ENCODE assay signal across 13 mouse cellular contexts in genomic region chr4:56702234-56702633, GRCm38 (mm10). TPM values are rescaled to one million over a fixed set of nuclear protein-coding genes. Genes with fewer than 3 reads are reported as not detected.
DNase-seq lines count a peak whose midpoint lies in the region; ATAC-seq and TF ChIP-seq lines count a peak whose summit lies in the region.
"Had no signal": no experiment of that assay in that cellular context is flagged by ENCODE, and none has a peak within 500 bp of the region (broad histone marks: within the 10 kb centered on the region; RNA-seq: fewer than 3 reads in every experiment).

No protein-coding gene starts in this region.

- no peak for ATAC-seq in heart, embryonic 13.5 days (ENCODE audit: extremely low read depth, insufficient number of reproducible peaks, low FRiP score, low TSS enrichment)
- ATAC-seq in liver, postnatal 0 days, result no peak

- H3K4me2 ChIP-seq in heart, embryonic 13.5 days, result 0 out of 2 replicates have a peak overlapping the region, but pooled peaks have one; percentile 12
- peak overlapping the region; percentile 89; the same call in 1 of the 2 replicates for H3K4me2 ChIP-seq in CH12.LX (ENCODE audit: insufficient read depth, low read depth, poor library complexity, severe bottlenecking)
- peak overlapping the region; percentile 37 for H3K4me2 ChIP-seq in liver, postnatal 0 days (ENCODE audit: low read depth, low read length)

- TF ChIP-seq EP300 in CH12.LX (IDR thresholded peaks at IDR 0.05; ENCODE audit: low read length), result no peak
- no peak for TF ChIP-seq EP300 in liver, postnatal 0 days (IDR thresholded peaks at IDR 0.05; ENCODE audit: low read depth)

- H3K79me2 ChIP-seq in CH12.LX (replicated peaks; ENCODE audit: control insufficient read depth, extremely low read depth, insufficient read depth, poor library complexity, severe bottlenecking), result no peaks in the 10 kb centered on the region

- no peak overlapping the region for H3K4me3 ChIP-seq in heart, embryonic 13.5 days
- peak overlapping the region in 1 of 3 experiments; percentile 1 for H3K4me3 ChIP-seq in CH12.LX (replicated peaks in 1 of 3; ENCODE audit: low read depth in 2 of 3, low read length in 2 of 3, poor library complexity in 1 of 3)
- H3K4me3 ChIP-seq in embryonic facial prominence, embryonic 10.5 days, result 0 out of 2 replicates have a peak overlapping the region, but pooled peaks have one; percentile 26
- no peak overlapping the region for H3K4me3 ChIP-seq in liver, postnatal 0 days (ENCODE audit: low read depth, low read length)

- no peak for DNase-seq in heart, postnatal 4 days
- no peak for DNase-seq in CH12.LX (ENCODE audit: extremely low read depth)
- peak; percentile 46 for DNase-seq in embryonic facial prominence, embryonic 10.5 days (ENCODE audit: low spot score)
- DNase-seq in liver, postnatal 0 days, result no peak
- DNase-seq in layer of hippocampus, adult 9-10 months (ENCODE audit: low spot score), result no peak
- no peak for DNase-seq in left cerebral cortex, postnatal 4 days
- no peak for DNase-seq in thymus, postnatal 36 days
- DNase-seq: cerebellum, adult 11-12 months; heart, postnatal 10 days; kidney, postnatal 25 days had no signal

- TF ChIP-seq RAD21 in CH12.LX (IDR thresholded peaks at IDR 0.05; ENCODE audit: low read depth, low read length), result no peak

- H3K36me3 ChIP-seq in heart, embryonic 13.5 days, result no peaks in the 10 kb centered on the region
- no peaks in the 10 kb centered on the region for H3K36me3 ChIP-seq in CH12.LX (replicated peaks in 1 of 2; ENCODE audit: control insufficient read depth in 1 of 2, insufficient read depth in 1 of 2, low read length in 1 of 2)
- no peaks in the 10 kb centered on the region for H3K36me3 ChIP-seq in embryonic facial prominence, embryonic 10.5 days (replicated peaks)
- H3K36me3 ChIP-seq in liver, postnatal 0 days (replicated peaks; ENCODE audit: insufficient read depth, low read length), result no peaks in the 10 kb centered on the region

- no peaks in the 10 kb centered on the region for H3K27me3 ChIP-seq in heart, embryonic 13.5 days (replicated peaks)
- H3K27me3 ChIP-seq in CH12.LX (replicated peaks), result no peaks in the 10 kb centered on the region
- H3K27me3 ChIP-seq in embryonic facial prominence, embryonic 10.5 days (replicated peaks; ENCODE audit: low read depth, poor library complexity, severe bottlenecking), result peaks cover 4% of the 10 kb centered on the region; the same call in 1 of the 2 replicates
- no peaks in the 10 kb centered on the region for H3K27me3 ChIP-seq in liver, postnatal 0 days (ENCODE audit: insufficient read depth, low read length)

- TF ChIP-seq POLR2A in CH12.LX (IDR thresholded peaks at IDR 0.05; ENCODE audit: low read depth, low read length), result no peak

- no peaks in the 10 kb centered on the region for H3K9me3 ChIP-seq in heart, embryonic 13.5 days
- no peaks in the 10 kb centered on the region for H3K9me3 ChIP-seq in CH12.LX (replicated peaks; ENCODE audit: low read length)
- no peaks in the 10 kb centered on the region for H3K9me3 ChIP-seq in embryonic facial prominence, embryonic 10.5 days
- H3K9me3 ChIP-seq in liver, postnatal 0 days (ENCODE audit: low read length), result no peaks in the 10 kb centered on the region

- no peak overlapping the region for H3K9ac ChIP-seq in heart, embryonic 13.5 days
- no peak overlapping the region; the same call in 1 of the 2 replicates for H3K9ac ChIP-seq in CH12.LX (ENCODE audit: insufficient read depth, low read depth)
- no peak overlapping the region for H3K9ac ChIP-seq in liver, postnatal 0 days (replicated peaks)

- 37% methylated on average over 10 of the region's 10 CpGs for WGBS in heart, embryonic 13.5 days
- WGBS in embryonic facial prominence, embryonic 10.5 days, result 10% methylated on average over 10 of the region's 10 CpGs
- 37% methylated on average over 10 of the region's 10 CpGs for WGBS in liver, postnatal 0 days (ENCODE audit: insufficient replicate concordance)

- no peak for TF ChIP-seq CTCF in CH12.LX (conservative IDR thresholded peaks at IDR 0.05 in 1 of 2, IDR thresholded peaks at IDR 0.05 in 1 of 2; ENCODE audit: low read depth in 2 of 2, low read length in 2 of 2)
- TF ChIP-seq CTCF in liver, postnatal 0 days (IDR thresholded peaks at IDR 0.05; ENCODE audit: low read depth), result no peak

- dilution Hi-C loops in CH12.LX (cut with MboI; ENCODE audit: extremely low pct_ligation_motif_present, extremely low pct_unique_long_range_greater_than_20kb, low sequenced_read_pairs), result no loop called here

- no peak overlapping the region for H3K27ac ChIP-seq in heart, embryonic 13.5 days (replicated peaks)
- no peak overlapping the region for H3K27ac ChIP-seq in CH12.LX (ENCODE audit: insufficient read depth, low read depth)
- H3K27ac ChIP-seq in embryonic facial prominence, embryonic 10.5 days (replicated peaks), result peak overlapping the region; percentile 70
- H3K27ac ChIP-seq in liver, postnatal 0 days (ENCODE audit: low read depth), result no peak overlapping the region
- H3K27ac ChIP-seq: macrophage had no signal

- intact Hi-C loops in left cerebral cortex, postnatal 4 days (cut with DNase I), result no loop called here

- in situ Hi-C loops in CH12.LX (cut with MboI; ENCODE audit: low pct_ligation_motif_present, low pct_unique_long_range_greater_than_20kb, low sequenced_read_pairs), result no loop called here

- H3K4me1 ChIP-seq in heart, embryonic 13.5 days, result peaks cover 4% of the 10 kb centered on the region; the same call in 1 of the 2 replicates
- peaks cover 0 to 7% of the 10 kb centered on the region in 2 experiments; a peak in 2 of 4 replicates for H3K4me1 ChIP-seq in CH12.LX (ENCODE audit: control insufficient read depth in 1 of 2, insufficient read depth in 2 of 2)
- peaks cover 16% of the 10 kb centered on the region for H3K4me1 ChIP-seq in embryonic facial prominence, embryonic 10.5 days
- peaks cover 3% of the 10 kb centered on the region; the same call in 1 of the 2 replicates for H3K4me1 ChIP-seq in liver, postnatal 0 days (ENCODE audit: insufficient read depth)

TF ChIP-seq in CH12.LX, 34 proteins besides CTCF, POLR2A, EP300 and RAD21:
- TF ChIP-seq IRF4 (IDR thresholded peaks at IDR 0.05; ENCODE audit: low read depth, low read length) (0 out of 2 replicates have a peak, but pooled peaks have one; percentile 21), MEF2A (IDR thresholded peaks at IDR 0.05; ENCODE audit: borderline replicate concordance, low read depth, low read length) (no peak)

RNA-seq across cellular contexts. Expression of gene Gm26657, which starts 37.6 kb away (rescaled TPM):
- not detected in 2 replicates for polyA plus RNA-seq in heart, embryonic 13.5 days (2015; fragmentation: Nextera tagmentation; extraction: Ambion mirVana)
- not detected for total RNA-seq in heart, postnatal 4 days (2021)
- 0.08 TPM in 1 of 2 replicates, not detected in the other for total RNA-seq in CH12.LX (2012; rRNA removed)
- not detected in 2 replicates for total RNA-seq in CH12.LX (2014; rRNA removed)
- not detected in 2 replicates for polyA plus RNA-seq in CH12.LX (2012; ENCODE audit: insufficient read length, low read depth)
- not detected in 2 replicates for polyA plus RNA-seq in embryonic facial prominence, embryonic 10.5 days (2016; fragmentation: Nextera tagmentation; extraction: Ambion mirVana)
- not detected in 2 replicates for polyA plus RNA-seq in liver, postnatal 0 days (2015; fragmentation: Nextera tagmentation; extraction: Ambion mirVana)
- not detected for total RNA-seq in left cerebral cortex, postnatal 4 days (2021)
- total RNA-seq: heart, postnatal 10 days had no signal
- polyA plus RNA-seq: limb, embryonic 11.5 days; macrophage had no signal

RNA-seq across cellular contexts. Expression of gene Actl7b, which starts 39.0 kb away (rescaled TPM):
- not detected in 2 replicates for polyA plus RNA-seq in heart, embryonic 13.5 days (2015; fragmentation: Nextera tagmentation; extraction: Ambion mirVana)
- not detected for total RNA-seq in heart, postnatal 4 days (2021)
- total RNA-seq in CH12.LX (2012; rRNA removed) (0.08 and 0.13 TPM in 2 replicates), CH12.LX (2014; rRNA removed) (0.16 TPM in 1 of 2 replicates, not detected in the other)
- 0.21 and 0.23 TPM in 2 replicates for polyA plus RNA-seq in CH12.LX (2012; ENCODE audit: insufficient read length, low read depth)
- not detected in 2 replicates for polyA plus RNA-seq in embryonic facial prominence, embryonic 10.5 days (2016; fragmentation: Nextera tagmentation; extraction: Ambion mirVana)
- polyA plus RNA-seq in liver, postnatal 0 days (2015; fragmentation: Nextera tagmentation; extraction: Ambion mirVana), result not detected in 2 replicates
- not detected for total RNA-seq in left cerebral cortex, postnatal 4 days (2021)
- total RNA-seq: heart, postnatal 10 days had no signal
- polyA plus RNA-seq: limb, embryonic 11.5 days; macrophage had no signal

RNA-seq across cellular contexts. Expression of gene Actl7a, which starts 41.0 kb away (rescaled TPM):
- polyA plus RNA-seq in heart, embryonic 13.5 days (2015; fragmentation: Nextera tagmentation; extraction: Ambion mirVana), result not detected in 2 replicates
- total RNA-seq in heart, postnatal 4 days (2021), result not detected
- 0.08 and 0.13 TPM in 2 replicates for total RNA-seq in CH12.LX (2012; rRNA removed)
- total RNA-seq in CH12.LX (2014; rRNA removed), result not detected in 2 replicates
- polyA plus RNA-seq in CH12.LX (2012; ENCODE audit: insufficient read length, low read depth), result not detected in 2 replicates
- not detected in 2 replicates for polyA plus RNA-seq in embryonic facial prominence, embryonic 10.5 days (2016; fragmentation: Nextera tagmentation; extraction: Ambion mirVana)
- not detected in 2 replicates for polyA plus RNA-seq in liver, postnatal 0 days (2015; fragmentation: Nextera tagmentation; extraction: Ambion mirVana)
- total RNA-seq in left cerebral cortex, postnatal 4 days (2021), result not detected
- total RNA-seq: heart, postnatal 10 days had no signal
- polyA plus RNA-seq: limb, embryonic 11.5 days; macrophage had no signal

Comparison
In these comparisons a context has a peak if more than half of its experiments do, and no peak if none do; other contexts are left out.
1. H3K4me2 ChIP-seq: peak in every context shown above with its lines; median percentile 89 in CH12.LX; 37 in liver, postnatal 0 days; 12 in heart, embryonic 13.5 days.